Mouse (Mus musculus): ENCODE measurements at regions not wholly inside any gene's neighbourhood (a gene's known extent, or its start where the extent isn't known, plus 50 kb on each side); places are given as distances from the start of the nearest gene placed in this dataset.

DNA sequence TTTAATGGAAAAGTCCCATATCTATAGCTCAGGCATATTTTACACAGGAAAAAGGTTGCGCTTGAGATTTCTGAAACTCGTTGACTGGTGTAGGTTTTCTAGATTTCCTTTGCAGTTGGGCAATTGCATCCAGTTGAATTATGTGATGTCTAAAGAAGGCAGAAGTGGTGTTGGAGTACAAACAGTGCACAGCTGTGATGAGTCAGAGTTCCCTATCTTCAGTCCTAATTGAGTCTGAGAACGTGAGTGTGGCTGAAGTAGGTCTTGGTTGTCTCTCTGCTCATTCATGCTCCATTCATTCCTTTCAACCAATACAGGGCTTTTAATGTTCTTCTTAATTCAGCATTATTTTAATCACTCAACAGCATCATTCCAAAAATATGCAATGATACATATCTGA, 142.9 kb upstream of the Dpyd start:
- H3K4me3 ChIP-seq: no peak overlapping the region
- no peak overlapping the region for H3K9ac ChIP-seq
- H3K9me3 ChIP-seq (replicated peaks): no peaks in the 10 kb centered on the region
- ATAC-seq (replicated peaks; ENCODE audit: insufficient number of reproducible peaks, insufficient read depth, low FRiP score, low read depth): no peak
- no peak overlapping the region for H3K4me2 ChIP-seq
- H3K27me3 ChIP-seq: no peaks in the 10 kb centered on the region
- WGBS: 62% methylated on average over 3 of the region's 3 CpGs
- no peaks in the 10 kb centered on the region for H3K4me1 ChIP-seq (replicated peaks)
- no peak overlapping the region for H3K27ac ChIP-seq
- no peaks in the 10 kb centered on the region for H3K36me3 ChIP-seq

DNA sequence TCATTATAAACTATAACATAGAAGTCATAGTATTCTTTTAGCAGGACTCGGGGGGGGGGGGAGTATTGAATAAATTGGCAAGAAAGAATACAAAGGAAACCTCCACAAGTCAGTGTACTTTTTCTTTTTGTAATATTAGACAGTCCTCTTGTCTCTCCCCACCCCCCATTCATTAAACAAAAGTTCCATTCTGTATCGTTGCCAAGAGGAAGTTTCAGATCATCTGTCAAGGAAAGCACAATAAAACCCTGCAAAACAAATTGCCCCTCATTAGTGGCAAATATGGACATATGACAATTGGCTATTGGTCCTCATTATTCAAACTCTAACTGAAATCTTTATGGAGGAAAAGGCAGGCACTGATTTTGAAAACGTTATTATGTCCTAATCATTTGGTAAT, 140.2 kb upstream of the Dpyd start:
- Histone ChIP-seq H3K9me3 (replicated peaks) (no peaks in the 10 kb centered on the region), H3K9ac (no peak overlapping the region), H3K4me3 (no peak overlapping the region), H3K36me3 (no peaks in the 10 kb centered on the region), H3K4me1 (replicated peaks) (peaks cover 7% of the 10 kb centered on the region; the same call in 1 of the 2 replicates), H3K27ac (no peak overlapping the region), H3K4me2 (no peak overlapping the region), H3K27me3 (peaks cover 4% of the 10 kb centered on the region)
- ATAC-seq (replicated peaks; ENCODE audit: insufficient number of reproducible peaks, insufficient read depth, low FRiP score, low read depth): no peak
- 44% methylated on average over 3 of the region's 3 CpGs for WGBS

DNA sequence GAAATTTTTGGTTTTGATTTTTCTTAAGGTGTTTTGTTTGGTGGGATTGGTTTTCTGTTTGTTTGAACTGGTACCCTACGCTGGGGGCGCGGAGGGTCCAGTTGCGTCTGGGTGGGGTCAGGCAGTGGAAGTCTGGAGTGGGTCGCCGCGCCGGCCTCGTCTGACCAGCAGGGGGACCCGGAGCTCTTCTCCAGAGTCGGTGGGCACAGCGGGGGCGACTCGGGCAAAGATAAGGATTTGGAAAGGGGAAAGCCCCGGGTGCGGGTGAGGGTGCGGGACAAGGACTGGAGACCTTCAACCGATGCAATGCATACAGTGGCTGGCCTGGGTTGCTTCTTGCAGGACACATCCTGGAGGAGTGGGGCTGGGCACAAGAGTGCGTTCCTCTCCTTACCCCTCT, 136.2 kb upstream of the Dpyd start:
- peak overlapping the region; percentile 28; the same call in 1 of the 2 replicates for H3K9ac ChIP-seq
- no peaks in the 10 kb centered on the region for H3K9me3 ChIP-seq (replicated peaks)
- H3K4me3 ChIP-seq: peak overlapping the region; percentile 42
- WGBS: 5% methylated on average over 19 of the region's 19 CpGs
- H3K36me3 ChIP-seq: no peaks in the 10 kb centered on the region
- peaks cover 13% of the 10 kb centered on the region for H3K4me1 ChIP-seq (replicated peaks)
- no peak for ATAC-seq (replicated peaks; ENCODE audit: insufficient number of reproducible peaks, insufficient read depth, low FRiP score, low read depth)
- H3K4me2 ChIP-seq: peak overlapping the region; percentile 68
- H3K27me3 ChIP-seq: peaks cover 21% of the 10 kb centered on the region
- no peak overlapping the region for H3K27ac ChIP-seq

DNA sequence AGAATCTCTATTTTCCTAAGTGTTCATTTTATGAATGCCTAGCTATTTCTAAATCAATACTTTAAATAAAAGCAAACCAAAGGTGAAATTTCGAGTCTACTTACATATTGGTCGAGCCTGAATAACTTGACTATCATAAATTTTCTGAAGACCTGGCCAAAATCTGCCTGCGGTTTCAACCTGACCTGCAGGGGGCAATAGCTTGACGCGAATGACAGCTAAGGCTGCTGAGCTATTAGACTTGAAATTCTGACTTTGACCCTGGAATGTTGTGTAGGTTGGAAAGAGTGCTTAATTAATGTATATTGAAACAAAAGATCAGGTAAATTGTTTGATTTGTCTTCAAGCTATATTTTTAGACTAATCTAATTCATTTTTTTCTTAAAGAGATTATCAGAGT, 133.4 kb upstream of the Dpyd start:
- no peaks in the 10 kb centered on the region for H3K9me3 ChIP-seq (replicated peaks)
- no peak overlapping the region for H3K9ac ChIP-seq
- peaks cover 21% of the 10 kb centered on the region for H3K4me1 ChIP-seq (replicated peaks)
- H3K4me3 ChIP-seq: no peak overlapping the region
- H3K27ac ChIP-seq: no peak overlapping the region
- no peak overlapping the region for H3K4me2 ChIP-seq
- no peaks in the 10 kb centered on the region for H3K36me3 ChIP-seq
- no peak for ATAC-seq (replicated peaks; ENCODE audit: insufficient number of reproducible peaks, insufficient read depth, low FRiP score, low read depth)
- 2% methylated on average over 5 of the region's 5 CpGs for WGBS
- H3K27me3 ChIP-seq: peaks cover 42% of the 10 kb centered on the region

DNA sequence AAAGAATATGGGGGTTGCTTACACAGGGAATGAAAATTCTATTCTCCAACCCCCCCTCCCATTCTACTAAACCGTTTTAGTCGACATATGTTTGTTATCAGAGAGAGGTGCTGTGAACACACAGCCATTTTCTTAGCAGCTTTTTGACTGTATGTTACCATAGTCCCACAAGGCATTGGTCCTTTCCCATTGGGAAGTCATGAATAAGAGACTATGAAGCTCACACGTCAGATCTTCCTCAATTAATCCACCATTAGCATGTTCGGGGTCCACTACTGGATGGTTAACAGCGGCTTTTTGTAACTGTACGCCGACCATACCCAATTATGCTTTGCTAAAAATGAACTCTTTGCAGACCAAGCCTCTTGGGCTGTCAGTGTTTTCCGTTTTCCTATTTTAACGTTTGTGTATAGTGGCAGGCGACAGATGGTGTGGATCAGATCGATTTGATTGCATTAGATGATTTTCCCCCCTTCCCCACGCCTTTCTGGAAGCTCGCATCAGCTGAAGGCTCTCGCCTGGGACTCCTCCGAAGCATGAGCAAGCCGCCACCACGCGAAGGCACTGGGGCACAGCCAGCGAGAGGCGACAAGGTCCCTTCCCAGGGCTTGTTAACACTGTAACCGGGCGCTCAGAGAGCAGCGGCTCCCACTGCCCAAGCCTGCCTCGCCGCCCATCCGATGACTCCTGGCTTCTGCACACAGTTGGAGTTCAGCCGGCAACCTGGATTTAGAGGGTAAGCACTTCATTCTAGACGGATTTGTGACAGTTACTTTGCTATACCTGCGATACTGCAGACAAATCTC, 131.9 kb upstream of the Dpyd start:
- 9% methylated on average over 29 of the region's 29 CpGs for WGBS
- Histone ChIP-seq H3K4me3 (peak overlapping the region; percentile 37), H3K9ac (no peak overlapping the region), H3K4me2 (peak overlapping the region; percentile 66), H3K27ac (no peak overlapping the region), H3K4me1 (replicated peaks) (peaks cover 32% of the 10 kb centered on the region), H3K27me3 (peaks cover 54% of the 10 kb centered on the region), H3K9me3 (replicated peaks) (no peaks in the 10 kb centered on the region), H3K36me3 (no peaks in the 10 kb centered on the region)
- no peak for ATAC-seq (replicated peaks; ENCODE audit: insufficient number of reproducible peaks, insufficient read depth, low FRiP score, low read depth)

DNA sequence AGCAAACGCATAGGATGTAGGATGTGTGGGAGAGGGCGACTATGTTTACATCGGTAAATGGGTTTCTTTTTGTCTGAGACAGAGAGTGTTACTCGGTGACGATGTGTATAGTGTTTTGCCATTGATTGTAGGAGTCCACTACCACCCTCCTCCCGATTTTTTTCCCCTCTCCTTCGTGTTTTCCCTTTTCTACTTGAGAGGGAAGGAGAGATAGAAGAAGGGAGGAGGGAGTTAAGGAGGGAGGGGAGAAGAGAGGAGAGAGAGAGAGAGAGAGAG, 131.4 kb upstream of the Dpyd start:
- Histone ChIP-seq H3K27ac (no peak overlapping the region), H3K36me3 (no peaks in the 10 kb centered on the region), H3K9me3 (replicated peaks) (no peaks in the 10 kb centered on the region), H3K4me2 (peak overlapping the region; percentile 66), H3K9ac (no peak overlapping the region), H3K4me1 (replicated peaks) (peaks cover 32% of the 10 kb centered on the region), H3K27me3 (peaks cover 59% of the 10 kb centered on the region), H3K4me3 (peak overlapping the region; percentile 37)
- 2% methylated on average over 7 of the region's 7 CpGs for WGBS
- no peak for ATAC-seq (replicated peaks; ENCODE audit: insufficient number of reproducible peaks, insufficient read depth, low FRiP score, low read depth)

DNA sequence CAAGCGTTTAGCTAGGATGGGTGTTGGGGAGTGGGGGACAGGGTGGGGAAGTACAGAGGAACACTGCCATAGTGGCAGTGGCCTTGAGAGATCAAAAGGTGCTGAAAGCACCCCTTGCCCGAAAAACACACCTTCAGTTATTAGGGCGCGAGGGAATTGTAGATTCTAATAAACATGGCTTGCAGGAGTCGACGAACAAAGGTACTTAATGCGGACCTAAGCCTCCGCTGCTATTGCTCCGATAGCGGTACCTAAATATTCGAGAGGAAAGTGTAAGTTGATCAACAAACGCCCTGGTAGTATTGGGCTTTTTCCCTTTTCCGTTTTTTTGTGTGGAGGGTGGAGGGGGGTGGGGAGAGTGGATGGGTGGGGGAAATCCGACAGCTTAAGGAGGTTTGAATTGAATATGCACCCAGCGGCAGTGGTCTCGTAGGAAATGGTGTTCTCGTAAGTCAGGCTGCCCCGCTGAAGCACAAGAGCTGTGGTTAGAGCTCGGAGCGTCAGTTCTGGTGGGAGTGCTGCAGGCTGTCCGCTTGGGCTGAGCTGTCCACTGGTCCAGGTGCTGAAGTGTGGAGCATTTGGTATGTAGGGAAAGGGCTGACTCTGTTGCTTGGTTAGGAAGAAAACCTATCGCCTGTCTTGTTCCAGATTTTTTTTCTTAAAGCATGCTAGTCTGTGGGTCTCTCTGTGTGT, 130.8 kb upstream of the Dpyd start:
- peaks cover 58% of the 10 kb centered on the region for H3K27me3 ChIP-seq
- peak overlapping the region; percentile 37 for H3K4me3 ChIP-seq
- H3K9ac ChIP-seq: no peak overlapping the region
- peaks cover 26% of the 10 kb centered on the region for H3K4me1 ChIP-seq (replicated peaks)
- no peak overlapping the region for H3K27ac ChIP-seq
- no peaks in the 10 kb centered on the region for H3K9me3 ChIP-seq (replicated peaks)
- 2% methylated on average over 22 of the region's 22 CpGs for WGBS
- peak; percentile 73 for ATAC-seq (replicated peaks; ENCODE audit: insufficient number of reproducible peaks, insufficient read depth, low FRiP score, low read depth)
- no peaks in the 10 kb centered on the region for H3K36me3 ChIP-seq
- H3K4me2 ChIP-seq: peak overlapping the region; percentile 66

DNA sequence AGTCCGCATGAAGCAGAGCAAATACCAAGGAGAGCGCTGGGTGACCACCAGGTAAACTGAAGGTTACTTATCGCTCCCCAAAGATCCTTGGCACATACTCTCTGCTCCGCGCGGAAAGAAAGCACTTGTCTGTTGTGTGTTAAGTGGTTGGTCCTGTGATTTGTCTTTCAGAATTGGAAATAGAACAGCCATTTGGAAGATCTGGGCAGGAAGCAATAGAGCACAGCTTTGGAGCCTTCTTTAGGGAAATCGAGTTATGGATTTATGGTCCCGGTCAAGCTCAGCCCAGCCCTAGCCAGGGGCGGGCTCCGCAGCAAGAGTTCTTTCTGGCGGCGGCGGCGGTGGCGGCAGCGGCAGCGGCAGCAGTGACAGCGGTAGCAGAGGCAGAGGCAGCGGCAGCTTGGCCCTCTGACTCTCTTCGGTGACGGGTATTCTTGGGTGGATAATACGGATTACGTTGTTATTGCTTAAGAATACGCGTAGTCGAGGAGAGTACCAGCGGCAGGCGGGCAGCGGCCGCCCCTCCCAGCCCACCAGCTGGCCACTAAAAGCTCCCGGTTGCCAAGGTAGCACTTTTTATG, 128.4 kb upstream of the Dpyd start:
- Histone ChIP-seq H3K9me3 (replicated peaks) (no peaks in the 10 kb centered on the region), H3K36me3 (no peaks in the 10 kb centered on the region), H3K27ac (no peak overlapping the region), H3K9ac (no peak overlapping the region), H3K27me3 (peaks cover 55% of the 10 kb centered on the region), H3K4me2 (peak overlapping the region; percentile 86), H3K4me1 (replicated peaks) (peaks cover 25% of the 10 kb centered on the region), H3K4me3 (peak overlapping the region; percentile 56)
- no peak for ATAC-seq (replicated peaks; ENCODE audit: insufficient number of reproducible peaks, insufficient read depth, low FRiP score, low read depth)
- 3% methylated on average over 31 of the region's 31 CpGs for WGBS

DNA sequence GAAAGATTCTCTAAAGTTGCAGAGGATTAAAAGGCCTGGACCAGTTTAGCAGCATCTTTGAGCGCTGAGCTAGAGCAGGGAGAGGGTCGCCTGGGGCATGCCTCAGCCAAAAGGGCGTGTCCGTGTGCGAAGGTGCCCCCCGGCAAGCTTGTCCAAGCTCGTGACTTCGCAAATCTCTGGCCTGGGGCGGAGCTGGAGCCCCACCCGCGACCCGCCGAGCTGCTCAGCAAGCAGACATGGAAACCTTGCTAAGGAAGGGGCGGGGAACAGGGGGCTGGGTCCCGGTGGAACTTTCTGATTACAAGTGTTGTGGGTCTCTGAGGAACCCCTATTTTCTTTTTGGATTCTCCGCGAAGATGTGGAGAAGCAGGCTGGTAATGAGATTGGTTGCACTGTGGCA, 127.6 kb upstream of the Dpyd start:
- H3K9ac ChIP-seq: no peak overlapping the region
- H3K4me3 ChIP-seq: peak overlapping the region; percentile 56
- WGBS: 2% methylated on average over 17 of the region's 17 CpGs
- peak overlapping the region; percentile 86 for H3K4me2 ChIP-seq
- no peak for ATAC-seq (replicated peaks; ENCODE audit: insufficient number of reproducible peaks, insufficient read depth, low FRiP score, low read depth)
- no peaks in the 10 kb centered on the region for H3K36me3 ChIP-seq
- no peak overlapping the region for H3K27ac ChIP-seq
- no peaks in the 10 kb centered on the region for H3K9me3 ChIP-seq (replicated peaks)
- peaks cover 55% of the 10 kb centered on the region for H3K27me3 ChIP-seq
- peaks cover 25% of the 10 kb centered on the region for H3K4me1 ChIP-seq (replicated peaks)

DNA sequence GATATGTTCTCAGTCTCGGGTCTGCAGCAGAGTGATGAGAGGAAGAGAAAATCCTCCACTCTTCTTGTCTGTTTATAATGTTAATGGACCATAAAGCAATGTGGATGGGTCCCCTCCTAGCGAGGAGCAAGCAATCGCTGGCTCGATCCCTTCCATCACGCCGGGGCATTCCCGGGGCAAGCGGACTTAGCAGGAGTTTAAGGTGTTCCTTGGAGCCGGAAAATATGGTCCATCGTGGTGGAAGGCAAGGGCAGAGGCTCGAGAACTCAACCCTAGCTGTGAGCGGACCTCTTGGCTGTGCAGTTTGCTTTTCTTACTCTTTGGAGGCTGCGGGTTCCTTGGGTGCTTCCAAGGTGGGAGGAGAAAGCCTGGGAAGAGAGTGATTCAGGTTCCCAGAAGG, 127.1 kb upstream of the Dpyd start:
- Histone ChIP-seq H3K27me3 (peaks cover 53% of the 10 kb centered on the region), H3K9me3 (replicated peaks) (no peaks in the 10 kb centered on the region), H3K9ac (no peak overlapping the region), H3K27ac (no peak overlapping the region), H3K4me3 (peak overlapping the region; percentile 56), H3K4me2 (peak overlapping the region; percentile 86), H3K36me3 (no peaks in the 10 kb centered on the region), H3K4me1 (replicated peaks) (peaks cover 25% of the 10 kb centered on the region)
- WGBS: 2% methylated on average over 13 of the region's 13 CpGs
- ATAC-seq (replicated peaks; ENCODE audit: insufficient number of reproducible peaks, insufficient read depth, low FRiP score, low read depth): no peak

DNA sequence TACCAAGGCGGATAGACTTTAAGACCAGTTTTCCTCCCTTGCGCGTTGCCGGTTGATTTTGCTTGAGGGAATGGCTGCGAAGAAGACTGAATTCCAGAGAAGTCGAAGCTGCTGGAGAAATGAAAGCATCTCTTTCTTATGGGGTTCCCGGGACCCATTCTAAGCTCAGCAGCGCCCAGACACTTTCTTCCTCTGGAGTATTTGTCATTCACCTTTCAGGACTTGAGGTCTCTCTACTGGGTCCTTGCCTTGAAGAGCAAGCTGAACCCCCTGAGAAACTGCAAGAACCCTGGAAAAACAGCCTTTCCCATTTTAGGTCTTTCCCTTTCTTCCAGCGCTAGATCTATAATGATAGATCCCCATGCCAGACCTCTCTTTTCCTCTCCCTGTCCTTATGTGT, 126.7 kb upstream of the Dpyd start:
- 8% methylated on average over 9 of the region's 9 CpGs for WGBS
- no peaks in the 10 kb centered on the region for H3K36me3 ChIP-seq
- H3K4me1 ChIP-seq (replicated peaks): peaks cover 22% of the 10 kb centered on the region
- no peaks in the 10 kb centered on the region for H3K9me3 ChIP-seq (replicated peaks)
- no peak overlapping the region for H3K9ac ChIP-seq
- peak overlapping the region; percentile 86 for H3K4me2 ChIP-seq
- H3K27me3 ChIP-seq: peaks cover 49% of the 10 kb centered on the region
- H3K27ac ChIP-seq: no peak overlapping the region
- ATAC-seq (replicated peaks; ENCODE audit: insufficient number of reproducible peaks, insufficient read depth, low FRiP score, low read depth): no peak
- H3K4me3 ChIP-seq: peak overlapping the region; percentile 56

Data from heart, embryonic 15.5 days (tissue).